Mouse (Mus musculus): ENCODE results near the gene Tff2. TPM values are rescaled to one million over a fixed set of nuclear protein-coding genes. Genes with fewer than 3 reads are reported as not detected.

Gene Tff2
- total RNA-seq, 2 experiments from 2014 or later = not detected

Other genes with a start within 250 kb of the Tff2 start
- not detected in 2 replicates for gene Glp1r, start 242.5 kb downstream of the Tff2 start, total RNA-seq (2015; ENCODE audit: low replicate concordance)
- gene Glp1r, start 242.5 kb downstream of the Tff2 start, total RNA-seq (2017; ENCODE audit: low replicate concordance) = not detected in 2 replicates
- not detected in 2 replicates for gene Umodl1, start 189.6 kb downstream of the Tff2 start, total RNA-seq (2015; ENCODE audit: low replicate concordance)
- gene Umodl1, start 189.6 kb downstream of the Tff2 start, total RNA-seq (2017; ENCODE audit: low replicate concordance) = not detected in 2 replicates
- gene Abcg1, start 86.6 kb downstream of the Tff2 start, total RNA-seq (2015; ENCODE audit: low replicate concordance) = 6.5 and 6.7 TPM in 2 replicates
- gene Abcg1, start 86.6 kb downstream of the Tff2 start, total RNA-seq (2017; ENCODE audit: low replicate concordance) = 3.6 and 9.9 TPM in 2 replicates
- not detected in 2 replicates for gene Tff3, start 14.6 kb downstream of the Tff2 start, total RNA-seq (2015; ENCODE audit: low replicate concordance)
- gene Tff3, start 14.6 kb downstream of the Tff2 start, total RNA-seq (2017; ENCODE audit: low replicate concordance) = not detected in 2 replicates
- not detected in 2 replicates for gene Tff1, start 21.0 kb upstream of the Tff2 start, total RNA-seq (2015; ENCODE audit: low replicate concordance)
- not detected in 2 replicates for gene Tff1, start 21.0 kb upstream of the Tff2 start, total RNA-seq (2017; ENCODE audit: low replicate concordance)
- gene Tmprss3, start 54.7 kb upstream of the Tff2 start, total RNA-seq (2015; ENCODE audit: low replicate concordance) = 1.8 TPM in 1 of 2 replicates, not detected in the other
- 0.15 TPM in 1 of 2 replicates, not detected in the other for gene Tmprss3, start 54.7 kb upstream of the Tff2 start, total RNA-seq (2017; ENCODE audit: low replicate concordance)
- 5.0 and 6.8 TPM in 2 replicates for gene Ubash3a, start 63.6 kb upstream of the Tff2 start, total RNA-seq (2015; ENCODE audit: low replicate concordance)
- 1.8 and 12.2 TPM in 2 replicates for gene Ubash3a, start 63.6 kb upstream of the Tff2 start, total RNA-seq (2017; ENCODE audit: low replicate concordance)
- 4.0 TPM in 1 of 2 replicates, not detected in the other for gene Rsph1, start 133.1 kb upstream of the Tff2 start, total RNA-seq (2015; ENCODE audit: low replicate concordance)
- gene Rsph1, start 133.1 kb upstream of the Tff2 start, total RNA-seq (2017; ENCODE audit: low replicate concordance) = not detected in 2 replicates
- 2.5 and 4.7 TPM in 2 replicates for gene Slc37a1, start 142.5 kb upstream of the Tff2 start, total RNA-seq (2015; ENCODE audit: low replicate concordance)
- 0.23 and 1.2 TPM in 2 replicates for gene Slc37a1, start 142.5 kb upstream of the Tff2 start, total RNA-seq (2017; ENCODE audit: low replicate concordance)
- not detected in 2 replicates for gene Pde9a, start 241.9 kb upstream of the Tff2 start, total RNA-seq (2015; ENCODE audit: low replicate concordance)
- gene Pde9a, start 241.9 kb upstream of the Tff2 start, total RNA-seq (2017; ENCODE audit: low replicate concordance) = not detected in 2 replicates